Mouse (Mus musculus) midbrain, embryonic 16.5 days (tissue): ENCODE results near the gene Gna15. TPM values are rescaled to one million over a fixed set of nuclear protein-coding genes. Genes with fewer than 3 reads are reported as not detected.

Source experiments
- ATAC-seq: fragments of 200-750 bp; cut with Nextera tagmentation; 2 replicates; pipeline ENCODE4 v1.8.0; 2017; ENCODE audit warnings: moderate TSS enrichment
- H3K27ac ChIP-seq: fragments of 300-500 bp; sonication (generic); 2 replicates; pipeline ENCODE4 v1.5.1; 2014; ENCODE audit warnings: mild to moderate bottlenecking, low read length, mixed read lengths
- H3K27me3 ChIP-seq: fragments of 300-500 bp; sonication (generic); 2 replicates; pipeline ENCODE4 v1.6.1; 2014; ENCODE audit warnings: low read depth, low read length, mixed read lengths; ENCODE audit not compliant: control insufficient read depth, insufficient read depth
- H3K36me3 ChIP-seq: fragments of 300-500 bp; sonication (generic); 2 replicates; pipeline ENCODE4 v1.6.1; 2014; ENCODE audit warnings: mild to moderate bottlenecking, low read length, moderate library complexity, mixed read lengths; ENCODE audit not compliant: control insufficient read depth, insufficient read depth
- H3K4me1 ChIP-seq: fragments of 300-500 bp; sonication (generic); 2 replicates; pipeline ENCODE4 v1.6.1; 2014; ENCODE audit warnings: mild to moderate bottlenecking, low read length, mixed read lengths; ENCODE audit not compliant: control insufficient read depth, insufficient read depth
- H3K4me2 ChIP-seq: fragments of 300-500 bp; sonication (generic); 2 replicates; pipeline ENCODE4 v1.6.1; 2014; ENCODE audit warnings: mild to moderate bottlenecking, low read length, mixed read lengths
- H3K4me3 ChIP-seq: fragments of 300-500 bp; sonication (generic); 2 replicates; pipeline ENCODE4 v1.5.1; 2014; ENCODE audit warnings: low read depth, mild to moderate bottlenecking, low read length, moderate library complexity, mixed read lengths
- H3K9ac ChIP-seq: fragments of 300-500 bp; sonication (generic); 2 replicates; pipeline ENCODE4 v1.6.1; 2014; ENCODE audit warnings: low read depth, low read length, mixed read lengths
- H3K9me3 ChIP-seq: fragments of 300-500 bp; sonication (generic); replicated peaks from 2 replicates; pipeline ENCODE4 v1.6.1; 2014; ENCODE audit warnings: mild to moderate bottlenecking, low read length, mixed read lengths; ENCODE audit not compliant: control insufficient read depth, poor library complexity, severe bottlenecking
- WGBS: fragments of 180-500 bp; shearing (Covaris S2); extraction: QIAGEN DNeasy Blood & Tissue Kit; methylation state at CpG from one replicate; pipeline ENCODE4 v1.1.7; 2014; 5-methylcytosine and 5-hydroxymethylcytosine counted together
- polyA plus RNA-seq: library from polyadenylated mRNA; unstranded; fragments of >200 nt; fragmentation: Nextera tagmentation; extraction: Ambion mirVana; gene quantifications from 2 replicates; pipeline ENCODE4 v1.2.1, GENCODE M21; 2015

The Gna15 gene
- polyA plus RNA-seq, 1 experiment from 2014 or later = 0.80 TPM

DNA sequence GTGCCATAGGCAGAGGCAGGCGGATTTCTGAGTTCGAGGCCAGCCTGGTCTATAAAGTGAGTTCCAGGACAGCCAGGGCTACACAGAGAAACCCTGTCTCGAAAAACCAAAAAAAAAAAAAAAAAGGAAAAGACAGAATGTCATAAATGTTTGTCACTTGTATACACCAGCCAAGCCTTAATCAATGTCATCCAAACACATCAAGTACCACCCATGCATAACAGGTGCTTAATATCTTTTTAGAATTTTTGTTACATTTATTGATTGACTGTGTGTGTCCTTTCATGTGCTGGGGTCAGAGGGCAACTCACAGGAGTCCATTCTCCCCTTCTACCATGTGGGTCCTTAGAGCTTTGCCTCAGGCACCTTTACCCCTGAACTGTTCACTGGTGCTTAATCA lies 24.0 kb downstream of the Gna15 start, which contains the start of gene S1pr4:
S1pr4 (minus strand) TSS at position 101 of the 400 bp plus-strand sequence.
- H3K9ac ChIP-seq = no peak within 1 kb of the TSS
- no peak for ATAC-seq

DNA sequence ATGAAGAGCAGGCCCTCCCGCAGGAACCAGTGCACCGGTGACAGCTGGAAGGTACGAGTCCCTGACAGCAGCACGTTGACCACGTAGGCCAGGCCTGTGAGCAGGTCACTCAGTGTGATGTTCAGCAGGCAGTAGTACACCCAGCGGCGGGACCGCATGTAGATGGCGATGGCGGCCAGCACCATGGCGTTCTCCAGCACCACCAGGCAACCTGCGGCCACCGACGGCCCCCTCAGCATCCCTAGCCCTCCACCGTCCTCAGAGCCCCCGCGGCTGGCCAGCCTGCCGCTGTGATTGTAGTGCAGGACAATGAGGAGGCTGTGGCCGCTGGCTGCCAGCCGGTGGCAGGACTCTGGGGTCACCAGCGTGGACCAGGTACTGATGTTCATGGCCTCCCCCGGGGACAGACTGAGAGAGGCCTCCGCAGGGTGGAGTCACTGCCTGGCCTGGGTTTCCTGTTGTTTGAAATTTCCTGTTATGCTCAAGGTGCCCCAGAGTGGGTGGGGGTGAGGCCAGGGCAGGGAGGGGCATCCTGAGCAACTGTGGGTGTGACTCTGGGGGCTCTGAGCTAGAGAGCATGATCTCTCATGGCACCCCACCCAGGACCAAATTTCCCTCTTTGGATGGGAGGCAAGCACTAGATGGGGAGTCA lies 24.6 kb downstream of the Gna15 start:
- Histone ChIP-seq H3K9me3 (no peaks in the 10 kb centered on the region), H3K4me3 (no peak overlapping the region), H3K27ac (no peak overlapping the region), H3K4me2 (no peak overlapping the region), H3K36me3 (no peaks in the 10 kb centered on the region), H3K4me1 (peaks cover 17% of the 10 kb centered on the region), H3K9ac (no peak overlapping the region), H3K27me3 (peaks cover 8% of the 10 kb centered on the region; the same call in 1 of the 2 replicates)
- ATAC-seq = no peak
- WGBS = 82% methylated on average over 23 of the region's 23 CpGs

More for the DNA sequence above, 24.0 kb downstream of the Gna15 start, which contains the start of gene S1pr4:
- Histone ChIP-seq H3K27ac (no peak within 1 kb of the TSS), H3K36me3 (no peaks in the 10 kb centered on the region), H3K9me3 (no peaks in the 10 kb centered on the region), H3K27me3 (peaks cover 8% of the 10 kb centered on the region; the same call in 1 of the 2 replicates), H3K4me3 (no peak within 1 kb of the TSS), H3K4me2 (no peak within 1 kb of the TSS), H3K4me1 (peaks cover 11% of the 10 kb centered on the region)
- WGBS = 92% methylated on average over 2 of the region's 3 CpGs

DNA sequence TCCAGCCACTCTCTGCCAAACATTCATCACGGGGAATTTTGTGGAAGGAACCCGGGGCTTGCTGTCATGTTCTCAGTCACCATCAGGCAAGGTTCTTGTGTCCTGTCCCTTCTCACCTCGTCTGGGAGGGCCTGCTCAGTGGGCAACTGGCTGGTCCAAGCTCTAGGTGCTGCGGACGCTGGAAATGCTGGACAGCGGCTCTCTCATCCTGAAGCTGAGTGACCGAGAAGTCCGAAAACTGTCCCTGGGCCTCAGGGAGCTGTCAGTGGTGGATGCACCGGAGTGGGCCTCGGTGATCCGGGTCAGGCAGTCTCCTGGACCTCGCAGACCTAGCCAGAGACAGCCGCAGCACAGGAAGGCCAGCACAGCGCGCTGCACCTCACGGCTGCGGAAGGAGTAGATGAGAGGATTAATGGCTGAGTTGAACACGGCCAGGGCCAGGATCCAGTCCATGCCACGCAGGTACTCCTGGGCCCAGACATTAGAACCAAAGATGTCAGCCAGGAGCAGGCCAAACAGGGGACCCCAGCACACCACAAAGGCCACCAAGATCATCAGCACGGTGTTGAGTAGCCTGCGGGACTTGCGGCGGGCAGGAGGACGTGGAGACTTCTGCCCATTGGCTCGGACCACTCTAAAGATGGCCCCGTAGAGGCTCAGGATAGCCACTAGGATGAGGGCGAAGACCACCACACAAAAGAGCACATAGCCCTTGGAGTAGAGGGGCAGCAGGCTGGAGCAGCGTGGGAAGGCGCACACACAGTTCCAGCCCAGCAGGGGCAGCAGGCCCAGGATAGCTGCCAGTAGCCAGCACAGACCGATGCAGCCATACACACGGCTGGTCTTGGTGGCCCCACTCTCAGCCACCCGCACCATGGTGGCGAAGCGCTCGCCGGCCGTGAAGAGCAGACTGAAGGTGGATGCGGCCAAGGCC lies 25.4 kb downstream of the Gna15 start:
- no peak overlapping the region for H3K4me3 ChIP-seq
- H3K9me3 ChIP-seq = no peaks in the 10 kb centered on the region
- peaks cover 18% of the 10 kb centered on the region for H3K4me1 ChIP-seq
- no peak overlapping the region for H3K9ac ChIP-seq
- WGBS = 91% methylated on average over 38 of the region's 38 CpGs
- no peaks in the 10 kb centered on the region for H3K36me3 ChIP-seq
- H3K27ac ChIP-seq = no peak overlapping the region
- peaks cover 5% of the 10 kb centered on the region; the same call in 1 of the 2 replicates for H3K27me3 ChIP-seq
- H3K4me2 ChIP-seq = no peak overlapping the region
- ATAC-seq = no peak

DNA sequence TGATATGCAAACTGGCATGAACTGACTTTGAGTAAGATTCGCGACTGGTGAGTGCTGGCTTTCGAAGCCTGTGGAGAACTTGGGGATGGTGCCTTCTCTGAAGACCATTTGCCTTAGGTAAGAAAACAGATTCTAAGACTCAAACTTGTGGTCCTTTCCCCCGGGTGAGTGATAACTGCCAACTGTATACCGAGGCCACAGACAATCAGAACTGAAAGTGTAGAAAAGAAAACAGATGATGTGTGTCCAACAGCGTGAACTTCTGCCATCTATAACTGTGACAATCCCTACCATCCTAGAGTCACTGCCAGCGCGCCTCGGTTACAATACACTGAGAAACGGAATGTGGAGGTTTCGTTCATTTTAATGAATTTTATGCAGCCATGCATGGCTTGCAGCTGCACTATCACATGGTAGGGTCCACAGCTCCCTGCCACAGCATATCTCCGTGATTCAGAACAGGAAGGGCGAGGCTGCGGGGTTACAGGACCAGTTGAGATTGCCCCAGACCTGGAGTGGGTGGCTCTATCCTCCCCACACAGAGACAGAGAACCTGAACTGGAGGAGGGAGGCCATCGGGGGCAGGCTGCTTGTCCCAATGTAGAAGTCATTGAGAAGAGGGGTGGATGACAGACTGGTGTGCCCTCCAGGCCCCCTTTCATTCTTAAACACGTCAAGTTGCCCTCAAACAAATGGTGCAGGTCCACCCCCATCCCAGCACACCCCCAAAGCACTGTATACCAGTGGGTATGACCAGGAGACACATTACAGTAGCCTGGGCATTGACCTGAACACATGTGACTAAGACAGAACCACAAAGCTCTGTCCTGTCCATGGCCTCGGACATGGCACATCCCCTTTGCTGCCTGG lies 26.4 kb downstream of the Gna15 start:
- Histone ChIP-seq H3K27me3 (no peaks in the 10 kb centered on the region), H3K9ac (no peak overlapping the region; the same call in none of the 2 replicates), H3K4me2 (peak overlapping the region; percentile 62), H3K36me3 (peaks cover 5% of the 10 kb centered on the region), H3K4me1 (peaks cover 18% of the 10 kb centered on the region), H3K27ac (no peak overlapping the region), H3K4me3 (peak overlapping the region; percentile 77; the same call in 1 of the 2 replicates), H3K9me3 (no peaks in the 10 kb centered on the region)
- no peak for ATAC-seq
- WGBS = 85% methylated on average over 17 of the region's 17 CpGs

DNA sequence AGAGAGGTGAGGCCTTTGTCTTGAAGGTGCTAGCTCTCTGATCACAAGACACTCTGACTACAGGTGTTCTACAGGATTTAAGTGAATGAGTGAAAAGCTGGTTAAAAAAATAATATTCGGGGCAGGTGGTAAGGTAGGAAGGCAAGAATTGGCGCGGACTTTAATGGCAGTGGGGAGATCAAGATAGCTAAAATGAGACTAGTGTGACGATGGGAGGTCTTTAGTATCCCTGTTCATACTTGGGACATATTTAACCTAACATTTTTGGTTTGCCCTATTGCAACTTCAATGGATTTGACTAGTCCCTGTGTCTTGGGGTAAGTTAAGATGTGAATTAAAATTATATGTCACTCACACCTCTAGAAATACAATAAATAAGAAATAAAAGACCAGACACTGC lies 27.1 kb downstream of the Gna15 start:
- peak overlapping the region; percentile 59 for H3K9ac ChIP-seq
- H3K36me3 ChIP-seq = peaks cover 9% of the 10 kb centered on the region
- H3K4me1 ChIP-seq = peaks cover 18% of the 10 kb centered on the region
- ATAC-seq = no peak
- peak overlapping the region; percentile 77 for H3K4me3 ChIP-seq
- H3K4me2 ChIP-seq = peak overlapping the region; percentile 62
- no peaks in the 10 kb centered on the region for H3K27me3 ChIP-seq
- H3K9me3 ChIP-seq = no peaks in the 10 kb centered on the region
- peak overlapping the region; percentile 84 for H3K27ac ChIP-seq
- 31% methylated on average over 4 of the region's 4 CpGs for WGBS

DNA sequence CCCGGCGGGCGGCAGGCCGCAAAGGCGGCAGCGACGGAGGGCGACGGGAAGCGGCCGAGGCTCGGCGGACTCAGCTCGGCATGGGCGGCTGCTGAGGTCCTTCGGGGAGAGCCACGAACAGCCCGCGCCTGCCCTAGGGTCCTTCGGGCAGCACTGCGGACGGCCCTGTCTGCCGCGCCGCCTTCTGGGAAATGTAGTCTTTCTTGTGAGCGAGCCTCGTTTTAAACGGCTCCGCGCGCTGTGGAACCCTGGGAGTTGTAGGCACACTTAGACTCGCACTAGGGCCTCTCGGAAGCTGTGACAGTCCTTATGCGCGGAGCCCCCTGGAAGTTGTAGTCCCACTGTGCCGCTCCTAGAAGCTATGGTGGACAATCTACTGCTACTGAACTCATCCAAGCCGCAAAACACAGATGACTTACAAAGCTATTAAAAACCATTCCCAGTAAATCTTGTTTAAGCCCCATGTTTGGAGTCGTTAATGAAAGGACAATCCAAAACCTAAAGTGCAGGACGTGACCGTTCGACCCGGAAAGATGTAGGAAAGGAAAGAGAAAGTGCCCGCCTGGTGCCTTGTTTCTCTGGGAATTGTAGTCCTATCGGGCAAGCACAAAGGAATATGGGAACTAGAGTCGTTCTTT lies 27.6 kb downstream of the Gna15 start, which contains the start of gene Ncln:
Ncln (minus strand) TSS at position 129 of the 638 bp plus-strand sequence.
- H3K4me3 ChIP-seq = peak within 1 kb of the TSS; percentile 77
- peak within 1 kb of the TSS; percentile 76 for H3K9ac ChIP-seq
- ATAC-seq = peak; percentile 96
- no peaks in the 10 kb centered on the region for H3K27me3 ChIP-seq
- no peaks in the 10 kb centered on the region for H3K9me3 ChIP-seq
- peak within 1 kb of the TSS; percentile 84 for H3K27ac ChIP-seq
- H3K4me1 ChIP-seq = peaks cover 18% of the 10 kb centered on the region
- peaks cover 13% of the 10 kb centered on the region for H3K36me3 ChIP-seq
- H3K4me2 ChIP-seq = peak within 1 kb of the TSS; percentile 100
- under 1% methylated on average over 45 of the region's 45 CpGs for WGBS

DNA sequence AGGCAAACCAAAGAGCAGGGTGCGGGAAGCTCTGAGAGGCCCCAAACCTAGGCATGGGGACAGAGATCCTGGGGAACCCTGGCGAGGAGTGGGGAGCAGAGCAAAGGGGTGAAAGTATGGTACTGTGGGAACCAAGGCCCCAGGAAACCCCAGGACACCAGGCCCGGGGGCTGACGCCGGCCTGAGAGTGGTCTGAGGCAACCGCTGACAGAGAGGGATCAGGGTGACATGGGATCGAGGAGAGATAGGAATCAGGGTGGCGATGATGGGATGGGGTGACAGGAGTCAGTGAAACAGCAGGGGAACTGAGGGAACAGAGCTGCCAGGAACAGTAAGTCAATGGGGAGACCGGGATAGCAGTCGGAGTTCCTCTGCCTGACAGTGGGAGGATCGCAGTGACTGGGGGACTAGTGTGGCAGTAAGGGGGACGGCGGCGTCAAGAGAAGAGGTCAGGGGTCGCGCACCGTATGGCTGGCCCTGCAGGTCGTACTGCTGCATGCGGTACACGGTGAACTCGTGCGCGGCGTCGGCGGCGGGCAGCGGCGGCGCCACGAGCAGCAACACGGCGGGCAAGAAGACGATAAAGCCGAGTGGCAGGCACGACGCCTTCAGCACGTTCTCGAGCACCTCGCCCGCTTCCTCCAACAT lies 28.3 kb downstream of the Gna15 start:
- no peaks in the 10 kb centered on the region for H3K9me3 ChIP-seq
- H3K4me3 ChIP-seq = peak overlapping the region; percentile 77
- 1% methylated on average over 41 of the region's 41 CpGs for WGBS
- peak overlapping the region; percentile 100 for H3K4me2 ChIP-seq
- peak; percentile 37 for ATAC-seq
- H3K4me1 ChIP-seq = peaks cover 18% of the 10 kb centered on the region
- H3K27me3 ChIP-seq = no peaks in the 10 kb centered on the region
- peaks cover 20% of the 10 kb centered on the region for H3K36me3 ChIP-seq
- H3K9ac ChIP-seq = peak overlapping the region; percentile 76
- H3K27ac ChIP-seq = peak overlapping the region; percentile 84

DNA sequence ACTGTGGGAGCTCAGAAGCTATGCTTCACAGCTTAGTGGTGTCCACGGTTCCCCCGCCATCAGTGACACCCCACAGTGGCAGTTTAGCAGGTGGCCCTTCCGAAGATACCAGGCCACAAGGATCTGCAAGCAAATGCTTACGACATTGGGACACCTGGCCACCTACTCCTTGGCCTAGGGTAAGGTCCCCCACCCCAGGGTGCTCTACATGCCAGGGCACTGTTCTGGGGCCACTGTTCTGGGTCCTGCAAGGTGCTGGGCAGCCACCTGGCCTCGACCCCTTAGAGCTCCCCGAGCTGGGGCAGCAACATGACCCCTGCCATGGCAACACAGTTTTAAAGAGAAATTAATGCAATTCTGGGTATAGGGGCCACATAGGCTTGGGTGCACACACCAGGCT lies 28.9 kb downstream of the Gna15 start:
- WGBS = 77% methylated on average over 6 of the region's 6 CpGs
- peaks cover 18% of the 10 kb centered on the region for H3K4me1 ChIP-seq
- H3K9ac ChIP-seq = peak overlapping the region; percentile 76
- peaks cover 21% of the 10 kb centered on the region for H3K36me3 ChIP-seq
- H3K27me3 ChIP-seq = no peaks in the 10 kb centered on the region
- peak overlapping the region; percentile 100 for H3K4me2 ChIP-seq
- no peak overlapping the region for H3K27ac ChIP-seq
- peak overlapping the region; percentile 77 for H3K4me3 ChIP-seq
- no peaks in the 10 kb centered on the region for H3K9me3 ChIP-seq
- no peak for ATAC-seq
